Mouse (Mus musculus): ENCODE measurements at regions not wholly inside any gene's neighbourhood (a gene's known extent, or its start where the extent isn't known, plus 50 kb on each side); places are given as distances from the start of the nearest gene placed in this dataset.

- no peak for DNase-seq (ENCODE audit: low read depth, low spot score)
These were observed 143.6 kb upstream of the Cited2 start for GRCm38 (mm10) chr10:17579463-17579862.

- DNase-seq (ENCODE audit: low read depth, low spot score), result no peak
These were observed 138.2 kb upstream of the Cited2 start for GRCm38 (mm10) chr10:17584842-17585241.

GRCm38 (mm10) chr10:17586910-17587309 is 136.1 kb upstream of the Cited2 start:
- DNase-seq (ENCODE audit: low read depth, low spot score), result no peak

GRCm38 (mm10) chr10:17589136-17589535 is 133.9 kb upstream of the Cited2 start:
- DNase-seq (ENCODE audit: low read depth, low spot score), result no peak

GRCm38 (mm10) chr10:17590195-17590594 is 132.8 kb upstream of the Cited2 start:
- no peak for DNase-seq (ENCODE audit: low read depth, low spot score)

- no peak for DNase-seq (ENCODE audit: low read depth, low spot score)
These were observed 130.6 kb upstream of the Cited2 start for GRCm38 (mm10) chr10:17592387-17592786.

GRCm38 (mm10) chr10:17596126-17596525 is 126.9 kb upstream of the Cited2 start:
- no peak for DNase-seq (ENCODE audit: low read depth, low spot score)

GRCm38 (mm10) chr10:17596743-17597142 is 126.3 kb upstream of the Cited2 start:
- no peak for DNase-seq (ENCODE audit: low read depth, low spot score)

- no peak for DNase-seq (ENCODE audit: low read depth, low spot score)
These were observed 123.8 kb upstream of the Cited2 start for GRCm38 (mm10) chr10:17599246-17599645.

- no peak for DNase-seq (ENCODE audit: low read depth, low spot score)
These were observed 122.9 kb upstream of the Cited2 start for GRCm38 (mm10) chr10:17599831-17600761.

GRCm38 (mm10) chr10:17600762-17601108 is 122.3 kb upstream of the Cited2 start:
- DNase-seq (ENCODE audit: low read depth, low spot score), result no peak

GRCm38 (mm10) chr10:17602446-17602845 is 120.6 kb upstream of the Cited2 start:
- DNase-seq (ENCODE audit: low read depth, low spot score), result no peak

- no peak for DNase-seq (ENCODE audit: low read depth, low spot score)
These were observed 114.8 kb upstream of the Cited2 start for GRCm38 (mm10) chr10:17608220-17608619.

- no peak for DNase-seq (ENCODE audit: low read depth, low spot score)
These were observed 112.4 kb upstream of the Cited2 start for GRCm38 (mm10) chr10:17610592-17610991.

GRCm38 (mm10) chr10:17613281-17613680 is 109.7 kb upstream of the Cited2 start:
- no peak for DNase-seq (ENCODE audit: low read depth, low spot score)

GRCm38 (mm10) chr10:17618024-17618423 is 105.0 kb upstream of the Cited2 start:
- DNase-seq (ENCODE audit: low read depth, low spot score), result no peak

GRCm38 (mm10) chr10:17619617-17620016 is 103.4 kb upstream of the Cited2 start:
- DNase-seq (ENCODE audit: low read depth, low spot score), result no peak

- no peak for DNase-seq (ENCODE audit: low read depth, low spot score)
These were observed 101.2 kb upstream of the Cited2 start for GRCm38 (mm10) chr10:17621703-17622385.

- DNase-seq (ENCODE audit: low read depth, low spot score), result no peak
These were observed 100.2 kb upstream of the Cited2 start for GRCm38 (mm10) chr10:17622802-17623201.

GRCm38 (mm10) chr10:17629709-17630108 is 93.3 kb upstream of the Cited2 start:
- no peak for DNase-seq (ENCODE audit: low read depth, low spot score)

- no peak for DNase-seq (ENCODE audit: low read depth, low spot score)
These were observed 92.0 kb upstream of the Cited2 start for GRCm38 (mm10) chr10:17630861-17631581.

GRCm38 (mm10) chr10:17631817-17632216 is 91.2 kb upstream of the Cited2 start:
- DNase-seq (ENCODE audit: low read depth, low spot score), result no peak
